Mouse (Mus musculus) embryo, embryonic 10 days (tissue): ENCODE measurements around the gene Gzmc.
"Not testable (repeated sequence)": the region's sequence is repeated elsewhere in the genome, so short reads cannot be mapped to it uniquely, and the experiment has no call there.

Experiments used
- DNase-seq: peaks from one replicate; pipeline ENCODE4 v3.0.0-alpha.2; 2015; ENCODE audit warnings: low spot score

The Gzmc gene

GRCm38 (mm10) chr14:56234556-56234955 is at the start of gene Gzmc:
Gzmc (minus strand) TSS chr14:56234656.
- no peak for DNase-seq

GRCm38 (mm10) chr14:56283816-56284215 is 49.4 kb upstream of the Gzmc start:
- no peak for DNase-seq

GRCm38 (mm10) chr14:56281090-56281489 is 46.6 kb upstream of the Gzmc start:
- DNase-seq: no peak

- not testable (repeated sequence) for DNase-seq
These were observed 44.2 kb upstream of the Gzmc start for GRCm38 (mm10) chr14:56278691-56279090.

- DNase-seq: not testable (repeated sequence)
These were observed 41.6 kb upstream of the Gzmc start for GRCm38 (mm10) chr14:56276096-56276495.

- no peak for DNase-seq
These were observed 31.7 kb upstream of the Gzmc start for GRCm38 (mm10) chr14:56266109-56266508.

GRCm38 (mm10) chr14:56262153-56262552 is 27.7 kb upstream of the Gzmc start, which contains the start of gene Gzmb:
Gzmb (minus strand) TSS chr14:56262260.
- DNase-seq: no peak

GRCm38 (mm10) chr14:56240409-56240808 is 6.0 kb upstream of the Gzmc start:
- no peak for DNase-seq

GRCm38 (mm10) chr14:56211317-56211716 is 23.1 kb downstream of the Gzmc start, which contains the start of gene Gzmf:
Gzmf (minus strand) TSS chr14:56211417.
- DNase-seq: no peak

- no peak for DNase-seq
These were observed 28.8 kb downstream of the Gzmc start for GRCm38 (mm10) chr14:56205613-56206012.

- DNase-seq: peak; percentile 77
These were observed 29.4 kb downstream of the Gzmc start for GRCm38 (mm10) chr14:56205021-56205420.

- peak; percentile 80 for DNase-seq
These were observed 30.5 kb downstream of the Gzmc start for GRCm38 (mm10) chr14:56203975-56204374.

- DNase-seq: peak; percentile 18
These were observed 47.5 kb downstream of the Gzmc start for GRCm38 (mm10) chr14:56186946-56187345.

GRCm38 (mm10) chr14:56186521-56186920 is 47.9 kb downstream of the Gzmc start:
- DNase-seq: no peak
